In the genomic region with DNA sequence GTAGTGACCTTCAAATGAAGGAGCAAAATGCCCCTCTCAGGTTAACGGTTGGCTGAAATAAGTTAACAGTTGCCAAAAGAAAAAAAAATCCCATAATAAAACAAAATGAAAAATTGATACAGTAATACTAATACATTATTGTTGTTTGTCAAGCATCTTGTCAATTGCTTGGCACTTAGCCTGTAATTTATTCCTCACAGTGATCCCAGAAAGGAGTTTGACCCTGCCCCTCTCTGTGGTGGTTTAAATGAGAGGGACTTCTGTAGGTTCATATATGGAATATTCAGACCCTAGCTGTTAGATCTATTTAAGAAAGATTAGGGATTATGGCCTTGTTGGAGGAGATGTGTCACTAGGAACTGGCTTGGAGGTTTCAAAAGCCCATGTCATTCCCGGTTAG, we compare ENCODE assay signal across 24 mouse cellular contexts. TPM values are rescaled to one million over a fixed set of nuclear protein-coding genes. Genes with fewer than 3 reads are reported as not detected.
DNase-seq lines count a peak whose midpoint lies in the region; ATAC-seq and TF ChIP-seq lines count a peak whose summit lies in the region.
"Had no signal": no experiment of that assay in that cellular context is flagged by ENCODE, and none has a peak within 500 bp of the region (broad histone marks: within the 10 kb centered on the region; RNA-seq: fewer than 3 reads in every experiment).

No protein-coding gene starts in this region.

- H3K4me2 ChIP-seq in kidney, postnatal 0 days (ENCODE audit: low read length) = peak overlapping the region; percentile 13; the same call in 1 of the 2 replicates
- peak overlapping the region; percentile 30; the same call in 1 of the 2 replicates for H3K4me2 ChIP-seq in intestine, embryonic 15.5 days (replicated peaks)
- H3K4me2 ChIP-seq in liver, embryonic 16.5 days (ENCODE audit: low read depth, low read length) = peak overlapping the region; percentile 15; the same call in 1 of the 2 replicates
- H3K4me2 ChIP-seq in neural tube, embryonic 15.5 days = no peak overlapping the region
- H3K4me2 ChIP-seq: forebrain, embryonic 13.5 days; heart, embryonic 13.5 days had no signal

- TF ChIP-seq CTCF in kidney, postnatal 0 days (IDR thresholded peaks at IDR 0.05; ENCODE audit: low read depth) = no peak

- no peaks in the 10 kb centered on the region for H3K27me3 ChIP-seq in heart, embryonic 10.5 days (ENCODE audit: insufficient read depth, poor library complexity, severe bottlenecking)
- no peaks in the 10 kb centered on the region for H3K27me3 ChIP-seq in kidney, postnatal 0 days (ENCODE audit: insufficient read depth, low read length)
- H3K27me3 ChIP-seq in intestine, embryonic 15.5 days (replicated peaks) = no peaks in the 10 kb centered on the region
- H3K27me3 ChIP-seq in liver, embryonic 16.5 days (ENCODE audit: control insufficient read depth, insufficient read depth, low read depth, low read length) = no peaks in the 10 kb centered on the region
- H3K27me3 ChIP-seq in neural tube, embryonic 15.5 days (replicated peaks) = no peaks in the 10 kb centered on the region
- H3K27me3 ChIP-seq: forebrain, embryonic 13.5 days; heart, embryonic 13.5 days had no signal

- no peak for ATAC-seq in kidney, postnatal 0 days (replicated peaks; ENCODE audit: low FRiP score, low read depth)
- ATAC-seq in intestine, embryonic 15.5 days = no peak
- no peak for ATAC-seq in liver, embryonic 16.5 days (ENCODE audit: low read depth)
- no peak for ATAC-seq in neural tube, embryonic 15.5 days (ENCODE audit: low FRiP score)
- ATAC-seq: CD4-positive, CD25-positive, alpha-beta regulatory T cell, adult 4 months; forebrain, embryonic 13.5 days; forebrain, postnatal 0 days had no signal

- H3K36me3 ChIP-seq in heart, embryonic 10.5 days = no peaks in the 10 kb centered on the region
- H3K36me3 ChIP-seq in kidney, postnatal 0 days (ENCODE audit: insufficient read depth, low read length) = no peaks in the 10 kb centered on the region
- no peaks in the 10 kb centered on the region for H3K36me3 ChIP-seq in intestine, embryonic 15.5 days
- no peaks in the 10 kb centered on the region; the same call in none of the 2 replicates for H3K36me3 ChIP-seq in liver, embryonic 16.5 days (ENCODE audit: control insufficient read depth, insufficient read depth)
- no peaks in the 10 kb centered on the region for H3K36me3 ChIP-seq in neural tube, embryonic 15.5 days
- H3K36me3 ChIP-seq: G1E; heart, embryonic 13.5 days had no signal

- no peak overlapping the region for H3K4me3 ChIP-seq in heart, embryonic 10.5 days
- H3K4me3 ChIP-seq in kidney, postnatal 0 days (replicated peaks; ENCODE audit: low read depth, low read length) = no peak overlapping the region
- H3K4me3 ChIP-seq in intestine, embryonic 15.5 days (replicated peaks) = no peak overlapping the region
- no peak overlapping the region for H3K4me3 ChIP-seq in liver, embryonic 16.5 days (ENCODE audit: low read depth, low read length)
- H3K4me3 ChIP-seq in neural tube, embryonic 15.5 days (replicated peaks) = no peak overlapping the region
- H3K4me3 ChIP-seq: forebrain, embryonic 13.5 days; heart, embryonic 13.5 days had no signal

- H3K4me1 ChIP-seq in heart, embryonic 10.5 days = 0 out of 2 replicates have a peak, but pooled peaks cover 2% of the 10 kb centered on the region
- H3K4me1 ChIP-seq in kidney, postnatal 0 days (replicated peaks; ENCODE audit: insufficient read depth, low read length) = no peaks in the 10 kb centered on the region
- H3K4me1 ChIP-seq in intestine, embryonic 15.5 days (replicated peaks) = no peaks in the 10 kb centered on the region
- no peaks in the 10 kb centered on the region for H3K4me1 ChIP-seq in liver, embryonic 16.5 days (ENCODE audit: control insufficient read depth, low read depth, low read length)
- no peaks in the 10 kb centered on the region for H3K4me1 ChIP-seq in neural tube, embryonic 15.5 days
- H3K4me1 ChIP-seq: forebrain, embryonic 13.5 days had no signal

- no peak overlapping the region for H3K9ac ChIP-seq in kidney, postnatal 0 days (ENCODE audit: low read depth, low read length)
- H3K9ac ChIP-seq in intestine, embryonic 15.5 days = no peak overlapping the region
- no peak overlapping the region for H3K9ac ChIP-seq in liver, embryonic 16.5 days (ENCODE audit: low read depth, low read length)
- H3K9ac ChIP-seq in neural tube, embryonic 15.5 days (replicated peaks) = no peak overlapping the region
- H3K9ac ChIP-seq: forebrain, embryonic 13.5 days; forebrain, postnatal 0 days; heart, embryonic 13.5 days had no signal

- H3K27ac ChIP-seq in heart, embryonic 10.5 days = no peak overlapping the region
- H3K27ac ChIP-seq in kidney, postnatal 0 days = 0 out of 2 replicates have a peak overlapping the region, but pooled peaks have one; percentile 42
- no peak overlapping the region for H3K27ac ChIP-seq in intestine, embryonic 15.5 days
- no peak overlapping the region for H3K27ac ChIP-seq in liver, embryonic 16.5 days (ENCODE audit: low read length)
- H3K27ac ChIP-seq in neural tube, embryonic 15.5 days (replicated peaks) = no peak overlapping the region
- H3K27ac ChIP-seq: forebrain, embryonic 13.5 days; heart, embryonic 13.5 days had no signal

- WGBS in heart, embryonic 10.5 days = 78% methylated on average over 2 of the region's 2 CpGs
- 82% methylated on average over 2 of the region's 2 CpGs for WGBS in kidney, postnatal 0 days
- WGBS in intestine, embryonic 15.5 days = 88% methylated on average over 2 of the region's 2 CpGs
- WGBS in liver, embryonic 16.5 days (ENCODE audit: insufficient replicate concordance) = 63% methylated on average over 2 of the region's 2 CpGs
- 88% methylated on average over 2 of the region's 2 CpGs for WGBS in neural tube, embryonic 15.5 days

- peak; percentile 34 for DNase-seq in heart, adult 11 months
- no peak for DNase-seq in heart, embryonic 10.5 days (ENCODE audit: low spot score)
- no peak for DNase-seq in kidney, postnatal 0 days (ENCODE audit: low spot score)
- no peak for DNase-seq in kidney, postnatal 25 days
- DNase-seq in ovary, postnatal 14 days (ENCODE audit: low spot score) = no peak
- DNase-seq: adrenal gland, postnatal 10 days; B cell, adult 2 months; cerebellum, adult 11 months; cerebellum, adult 8-10 months; cerebellum, postnatal 14 days; forebrain, postnatal 0 days; gastrocnemius, postnatal 14 days; heart, postnatal 36 days had no signal

- no peaks in the 10 kb centered on the region for H3K9me3 ChIP-seq in heart, embryonic 10.5 days
- no peaks in the 10 kb centered on the region for H3K9me3 ChIP-seq in kidney, postnatal 0 days (replicated peaks; ENCODE audit: low read length)
- H3K9me3 ChIP-seq in intestine, embryonic 15.5 days = no peaks in the 10 kb centered on the region
- no peaks in the 10 kb centered on the region for H3K9me3 ChIP-seq in liver, embryonic 16.5 days (replicated peaks; ENCODE audit: control insufficient read depth, low read length)
- no peaks in the 10 kb centered on the region for H3K9me3 ChIP-seq in neural tube, embryonic 15.5 days (replicated peaks)
- H3K9me3 ChIP-seq: forebrain, embryonic 13.5 days; G1E; heart, embryonic 13.5 days had no signal

RNA-seq across cellular contexts. Expression of gene Aldob, which starts 3.3 kb away (rescaled TPM):
- 0.74 TPM in 1 of 2 replicates, not detected in the other for polyA plus RNA-seq in heart, embryonic 10.5 days (2016; fragmentation: Nextera tagmentation; extraction: Ambion mirVana)
- polyA plus RNA-seq in kidney, postnatal 0 days (2015; fragmentation: Nextera tagmentation; extraction: Ambion mirVana) = 929 and 971 TPM in 2 replicates
- polyA plus RNA-seq in intestine, embryonic 15.5 days (2015; fragmentation: Nextera tagmentation; extraction: Ambion mirVana) = 330 and 349 TPM in 2 replicates
- 479 and 529 TPM in 2 replicates for polyA plus RNA-seq in liver, embryonic 16.5 days (2015; fragmentation: Nextera tagmentation; extraction: Ambion mirVana)
- 0.14 and 8.8 TPM in 2 replicates for polyA plus RNA-seq in neural tube, embryonic 15.5 days (2015; fragmentation: Nextera tagmentation; extraction: Ambion mirVana)
- polyA plus RNA-seq: CD4-positive, CD25-positive, alpha-beta regulatory T cell, adult 4 months; G1E; hindbrain, embryonic 11.5 days had no signal

RNA-seq across cellular contexts. Expression of gene Zfp189, which starts 25.1 kb away (rescaled TPM):
- polyA plus RNA-seq in heart, embryonic 10.5 days (2016; fragmentation: Nextera tagmentation; extraction: Ambion mirVana) = 6.3 and 8.6 TPM in 2 replicates
- 9.0 and 9.1 TPM in 2 replicates for polyA plus RNA-seq in kidney, postnatal 0 days (2015; fragmentation: Nextera tagmentation; extraction: Ambion mirVana)
- polyA plus RNA-seq in intestine, embryonic 15.5 days (2015; fragmentation: Nextera tagmentation; extraction: Ambion mirVana) = 4.8 and 5.7 TPM in 2 replicates
- 3.5 and 3.8 TPM in 2 replicates for polyA plus RNA-seq in liver, embryonic 16.5 days (2015; fragmentation: Nextera tagmentation; extraction: Ambion mirVana)
- polyA plus RNA-seq in neural tube, embryonic 15.5 days (2015; fragmentation: Nextera tagmentation; extraction: Ambion mirVana) = 10.2 and 10.5 TPM in 2 replicates

RNA-seq across cellular contexts. Expression of gene Mrpl50, which starts 25.1 kb away (rescaled TPM):
- 69.5 and 81.7 TPM in 2 replicates for polyA plus RNA-seq in heart, embryonic 10.5 days (2016; fragmentation: Nextera tagmentation; extraction: Ambion mirVana)
- polyA plus RNA-seq in kidney, postnatal 0 days (2015; fragmentation: Nextera tagmentation; extraction: Ambion mirVana) = 93.8 and 96.4 TPM in 2 replicates
- 91.6 and 106 TPM in 2 replicates for polyA plus RNA-seq in intestine, embryonic 15.5 days (2015; fragmentation: Nextera tagmentation; extraction: Ambion mirVana)
- 54.4 and 56.9 TPM in 2 replicates for polyA plus RNA-seq in liver, embryonic 16.5 days (2015; fragmentation: Nextera tagmentation; extraction: Ambion mirVana)
- polyA plus RNA-seq in neural tube, embryonic 15.5 days (2015; fragmentation: Nextera tagmentation; extraction: Ambion mirVana) = 75.7 and 78.1 TPM in 2 replicates

RNA-seq across cellular contexts. Expression of gene Baat, which starts 39.7 kb away (rescaled TPM):
- polyA plus RNA-seq in heart, embryonic 10.5 days (2016; fragmentation: Nextera tagmentation; extraction: Ambion mirVana) = not detected in 2 replicates
- polyA plus RNA-seq in kidney, postnatal 0 days (2015; fragmentation: Nextera tagmentation; extraction: Ambion mirVana) = 0.10 and 0.20 TPM in 2 replicates
- 0.33 and 0.44 TPM in 2 replicates for polyA plus RNA-seq in intestine, embryonic 15.5 days (2015; fragmentation: Nextera tagmentation; extraction: Ambion mirVana)
- 2.9 and 3.3 TPM in 2 replicates for polyA plus RNA-seq in liver, embryonic 16.5 days (2015; fragmentation: Nextera tagmentation; extraction: Ambion mirVana)
- polyA plus RNA-seq in neural tube, embryonic 15.5 days (2015; fragmentation: Nextera tagmentation; extraction: Ambion mirVana) = not detected in 2 replicates
- polyA plus RNA-seq: CD4-positive, CD25-positive, alpha-beta regulatory T cell, adult 4 months; embryonic facial prominence, embryonic 14.5 days; forebrain, embryonic 13.5 days; G1E; gonadal fat pad, adult 2 months; heart, postnatal 0 days had no signal

RNA-seq across cellular contexts. Expression of gene Tmem246, which starts 51.6 kb away (rescaled TPM):
- polyA plus RNA-seq in heart, embryonic 10.5 days (2016; fragmentation: Nextera tagmentation; extraction: Ambion mirVana) = 35.8 and 49.8 TPM in 2 replicates
- 29.6 and 30.1 TPM in 2 replicates for polyA plus RNA-seq in kidney, postnatal 0 days (2015; fragmentation: Nextera tagmentation; extraction: Ambion mirVana)
- polyA plus RNA-seq in intestine, embryonic 15.5 days (2015; fragmentation: Nextera tagmentation; extraction: Ambion mirVana) = 21.2 and 22.2 TPM in 2 replicates
- 5.6 and 6.1 TPM in 2 replicates for polyA plus RNA-seq in liver, embryonic 16.5 days (2015; fragmentation: Nextera tagmentation; extraction: Ambion mirVana)
- polyA plus RNA-seq in neural tube, embryonic 15.5 days (2015; fragmentation: Nextera tagmentation; extraction: Ambion mirVana) = 123 and 135 TPM in 2 replicates
- polyA plus RNA-seq: CD4-positive, CD25-positive, alpha-beta regulatory T cell, adult 4 months had no signal

Comparison
In these comparisons a context has a peak if more than half of its experiments do, and no peak if none do; other contexts are left out.
1. RNA of gene Aldob, which starts 3.3 kb away (polyA plus RNA-seq): 929 to 971 TPM in kidney, postnatal 0 days, 479 to 529 TPM in liver, embryonic 16.5 days and 330 to 349 TPM in intestine, embryonic 15.5 days; 0.74 TPM in heart, embryonic 10.5 days and 0.14 to 8.8 TPM in neural tube, embryonic 15.5 days; every median in the first group is over 10 times any median in the second.